Mouse (Mus musculus) forebrain, embryonic 14.5 days (tissue): ENCODE results near the gene Ccdc172. TPM values are rescaled to one million over a fixed set of nuclear protein-coding genes. Genes with fewer than 3 reads are reported as not detected.

Experiments used
- ATAC-seq: fragments of 200-750 bp; cut with Nextera tagmentation; 2 replicates; pipeline ENCODE4 v1.8.0; 2017; ENCODE audit warnings: mild to moderate bottlenecking, moderate library complexity
- DNase-seq: peaks from one replicate; pipeline ENCODE4 v3.0.0-alpha.2; 2015; ENCODE audit warnings: low spot score
- H3K27ac ChIP-seq: fragments of 300-500 bp; sonication (generic); 2 replicates; pipeline ENCODE4 v1.5.1; 2014; ENCODE audit warnings: low read depth, mild to moderate bottlenecking, control low read depth, low read length, moderate library complexity
- H3K27me3 ChIP-seq: fragments of 300-500 bp; sonication (generic); replicated peaks from 2 replicates; pipeline ENCODE4 v1.6.1; 2014; ENCODE audit warnings: low read length, control low read depth, mixed read lengths; ENCODE audit not compliant: control insufficient read depth, insufficient read depth
- H3K36me3 ChIP-seq: fragments of 300-500 bp; sonication (generic); 2 replicates; pipeline ENCODE4 v1.6.1; 2014; ENCODE audit warnings: low read length, control low read depth; ENCODE audit not compliant: control insufficient read depth, insufficient read depth
- H3K4me1 ChIP-seq: fragments of 300-500 bp; sonication (generic); 2 replicates; pipeline ENCODE4 v1.6.1; 2014; ENCODE audit warnings: antibody characterized with exemption, low read length, control low read depth; ENCODE audit not compliant: control insufficient read depth, insufficient read depth
- H3K4me2 ChIP-seq: fragments of 300-500 bp; sonication (generic); 2 replicates; pipeline ENCODE4 v1.6.1; 2014; ENCODE audit warnings: mild to moderate bottlenecking, control low read depth, low read length
- H3K4me3 ChIP-seq: fragments of 300-500 bp; sonication (generic); 2 replicates; pipeline ENCODE4 v1.5.1; 2014; ENCODE audit warnings: low read depth, low read length, control low read depth
- H3K9ac ChIP-seq: fragments of 300-500 bp; sonication (generic); 2 replicates; pipeline ENCODE4 v1.6.1; 2014; ENCODE audit warnings: mild to moderate bottlenecking, low read length, control low read depth, moderate library complexity
- H3K9me3 ChIP-seq: fragments of 300-500 bp; sonication (generic); replicated peaks from 2 replicates; pipeline ENCODE4 v1.6.1; 2016; ENCODE audit warnings: low read length, control low read depth, mixed read lengths; ENCODE audit not compliant: control insufficient read depth
- WGBS: fragments of 180-500 bp; shearing (Covaris S2); extraction: QIAGEN DNeasy Blood & Tissue Kit; methylation state at CpG from one replicate; pipeline ENCODE4 v1.1.7; 2014; 5-methylcytosine and 5-hydroxymethylcytosine counted together
- polyA plus RNA-seq: library from polyadenylated mRNA; unstranded; fragments of >200 nt; fragmentation: Nextera tagmentation; extraction: Ambion mirVana; gene quantifications from 2 replicates; pipeline ENCODE4 v1.2.1, GENCODE M21; 2014

Gene Ccdc172
- polyA plus RNA-seq, 1 experiment from 2014 or later: not detected

GRCm38 (mm10) chr19:58550916-58551315 lies 39.1 kb downstream of the Ccdc172 start:
- no peaks in the 10 kb centered on the region for H3K27me3 ChIP-seq
- 81% methylated on average over 3 of the region's 3 CpGs for WGBS
- no peak overlapping the region for H3K4me2 ChIP-seq
- H3K27ac ChIP-seq: no peak overlapping the region
- H3K36me3 ChIP-seq: no peaks in the 10 kb centered on the region
- no peak for DNase-seq
- no peak overlapping the region for H3K9ac ChIP-seq
- H3K4me3 ChIP-seq: no peak overlapping the region
- H3K9me3 ChIP-seq: no peaks in the 10 kb centered on the region
- ATAC-seq: no peak
- no peaks in the 10 kb centered on the region for H3K4me1 ChIP-seq

- WGBS: 87% methylated on average over 2 of the region's 2 CpGs
- Histone ChIP-seq H3K4me3 (no peak overlapping the region), H3K9ac (no peak overlapping the region), H3K36me3 (no peaks in the 10 kb centered on the region), H3K4me2 (no peak overlapping the region), H3K4me1 (no peaks in the 10 kb centered on the region), H3K9me3 (no peaks in the 10 kb centered on the region), H3K27ac (no peak overlapping the region), H3K27me3 (peaks cover 3% of the 10 kb centered on the region; the same call in 1 of the 2 replicates)
- ATAC-seq: no peak
- DNase-seq: no peak
These were observed 43.2 kb downstream of the Ccdc172 start for GRCm38 (mm10) chr19:58554974-58555373.

- ATAC-seq: no peak
- Histone ChIP-seq H3K27me3 (peaks cover 3% of the 10 kb centered on the region; the same call in 1 of the 2 replicates), H3K9ac (no peak overlapping the region), H3K9me3 (no peaks in the 10 kb centered on the region), H3K36me3 (no peaks in the 10 kb centered on the region), H3K27ac (no peak overlapping the region), H3K4me3 (no peak overlapping the region), H3K4me2 (no peak overlapping the region), H3K4me1 (no peaks in the 10 kb centered on the region)
- DNase-seq: peak; percentile 88
- 52% methylated on average over 5 of the region's 5 CpGs for WGBS
These were observed 46.6 kb downstream of the Ccdc172 start for GRCm38 (mm10) chr19:58558352-58558751.

GRCm38 (mm10) chr19:58562301-58562815 lies 50.6 kb downstream of the Ccdc172 start:
- ATAC-seq (no peak), DNase-seq (no peak)
- Histone ChIP-seq H3K4me3 (no peak overlapping the region), H3K4me2 (no peak overlapping the region), H3K9me3 (no peaks in the 10 kb centered on the region), H3K36me3 (no peaks in the 10 kb centered on the region), H3K4me1 (no peaks in the 10 kb centered on the region), H3K27me3 (no peaks in the 10 kb centered on the region), H3K9ac (no peak overlapping the region), H3K27ac (no peak overlapping the region)
- WGBS: 88% methylated on average over 7 of the region's 7 CpGs

GRCm38 (mm10) chr19:58571566-58571965 lies 59.8 kb downstream of the Ccdc172 start:
- Histone ChIP-seq H3K9me3 (no peaks in the 10 kb centered on the region), H3K4me2 (no peak overlapping the region), H3K27me3 (no peaks in the 10 kb centered on the region), H3K36me3 (no peaks in the 10 kb centered on the region), H3K9ac (no peak overlapping the region), H3K4me1 (no peaks in the 10 kb centered on the region), H3K4me3 (no peak overlapping the region), H3K27ac (no peak overlapping the region)
- DNase-seq: no peak
- WGBS: 86% methylated on average over 2 of the region's 2 CpGs
- no peak for ATAC-seq

- WGBS: 41% methylated on average over 11 of the region's 11 CpGs
- H3K9me3 ChIP-seq: no peaks in the 10 kb centered on the region
- no peak overlapping the region for H3K4me3 ChIP-seq
- no peak for DNase-seq
- H3K36me3 ChIP-seq: no peaks in the 10 kb centered on the region
- no peaks in the 10 kb centered on the region for H3K4me1 ChIP-seq
- no peak overlapping the region for H3K9ac ChIP-seq
- H3K27ac ChIP-seq: no peak overlapping the region
- no peak overlapping the region for H3K4me2 ChIP-seq
- no peak for ATAC-seq
- no peaks in the 10 kb centered on the region for H3K27me3 ChIP-seq
These were observed 60.8 kb downstream of the Ccdc172 start for GRCm38 (mm10) chr19:58572429-58573071.

- H3K4me2 ChIP-seq: no peak overlapping the region
- H3K27me3 ChIP-seq: no peaks in the 10 kb centered on the region
- no peak overlapping the region for H3K27ac ChIP-seq
- no peaks in the 10 kb centered on the region for H3K4me1 ChIP-seq
- WGBS: 88% methylated on average over 3 of the region's 3 CpGs
- ATAC-seq (no peak), DNase-seq (no peak)
- H3K36me3 ChIP-seq: no peaks in the 10 kb centered on the region
- no peak overlapping the region for H3K9ac ChIP-seq
- H3K4me3 ChIP-seq: no peak overlapping the region
- H3K9me3 ChIP-seq: no peaks in the 10 kb centered on the region
These were observed 61.3 kb downstream of the Ccdc172 start for GRCm38 (mm10) chr19:58573072-58573438.

- DNase-seq: no peak
- no peak overlapping the region for H3K27ac ChIP-seq
- ATAC-seq: no peak
- H3K4me1 ChIP-seq: no peaks in the 10 kb centered on the region
- H3K36me3 ChIP-seq: no peaks in the 10 kb centered on the region
- 91% methylated on average over 7 of the region's 7 CpGs for WGBS
- H3K9me3 ChIP-seq: no peaks in the 10 kb centered on the region
- no peak overlapping the region for H3K9ac ChIP-seq
- H3K27me3 ChIP-seq: no peaks in the 10 kb centered on the region
- H3K4me3 ChIP-seq: no peak overlapping the region
- H3K4me2 ChIP-seq: no peak overlapping the region
These were observed 70.2 kb downstream of the Ccdc172 start for GRCm38 (mm10) chr19:58582018-58582417.

GRCm38 (mm10) chr19:58582956-58583355 lies 71.2 kb downstream of the Ccdc172 start:
- no peaks in the 10 kb centered on the region for H3K36me3 ChIP-seq
- H3K27ac ChIP-seq: no peak overlapping the region
- no peak for DNase-seq
- H3K9ac ChIP-seq: no peak overlapping the region
- no peaks in the 10 kb centered on the region for H3K27me3 ChIP-seq
- 88% methylated on average over 5 of the region's 5 CpGs for WGBS
- H3K4me3 ChIP-seq: no peak overlapping the region
- no peak overlapping the region for H3K4me2 ChIP-seq
- no peaks in the 10 kb centered on the region for H3K4me1 ChIP-seq
- H3K9me3 ChIP-seq: no peaks in the 10 kb centered on the region
- ATAC-seq: no peak
